Mouse (Mus musculus) lung, postnatal 14 days (tissue): ENCODE results near the gene Hist1h1c.
"Not testable (repeated sequence)": the region's sequence is repeated elsewhere in the genome, so short reads cannot be mapped to it uniquely, and the experiment has no call there.

Experiments used
- DNase-seq: peaks from one replicate; pipeline ENCODE4 v3.0.0; 2021

Gene Hist1h1c

DNA sequence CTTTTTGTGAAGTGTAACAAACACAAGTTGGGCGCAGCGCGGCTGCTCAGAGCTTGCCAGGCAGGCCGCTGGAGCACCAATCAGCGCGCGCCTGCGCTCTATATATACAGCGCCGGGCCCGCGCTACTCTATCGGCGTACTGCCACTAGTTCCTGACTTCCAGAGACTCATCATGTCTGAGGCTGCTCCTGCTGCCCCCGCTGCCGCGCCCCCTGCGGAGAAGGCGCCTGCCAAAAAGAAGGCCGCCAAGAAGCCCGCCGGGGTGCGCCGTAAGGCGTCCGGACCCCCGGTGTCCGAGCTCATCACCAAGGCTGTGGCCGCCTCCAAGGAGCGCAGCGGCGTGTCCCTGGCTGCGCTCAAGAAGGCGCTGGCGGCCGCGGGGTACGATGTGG is at the start of gene Hist1h1c:
Gene Hist1h1c (plus strand): TSS at position 132 of the 392 bp plus-strand sequence.
- DNase-seq, result peak; percentile 91

GRCm38 (mm10) chr13:23688956-23689355 is 49.7 kb upstream of the Hist1h1c start:
- DNase-seq, result no peak

DNA sequence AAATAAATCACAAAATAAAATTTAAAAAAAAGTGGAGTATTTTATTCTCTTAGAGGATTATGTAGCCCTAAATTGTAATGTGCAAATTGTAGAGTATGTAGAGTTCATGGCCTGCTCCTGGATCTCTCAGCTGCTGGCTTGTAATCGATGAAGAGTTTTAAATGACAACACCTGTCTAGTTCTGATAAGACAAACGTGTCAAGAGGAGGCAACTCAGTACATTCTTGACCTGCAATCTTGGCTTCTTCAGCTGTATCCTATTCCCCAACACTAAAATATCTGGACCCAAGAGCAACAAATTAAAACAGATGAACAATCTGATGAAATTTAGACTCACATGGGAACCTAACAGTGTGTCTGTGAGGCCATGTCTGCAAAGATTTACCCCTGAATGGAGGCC is 49.1 kb upstream of the Hist1h1c start:
- DNase-seq, result no peak

GRCm38 (mm10) chr13:23693856-23694440 is 44.7 kb upstream of the Hist1h1c start:
- no peak for DNase-seq

- no peak for DNase-seq
Measured at GRCm38 (mm10) chr13:23694956-23695355, 43.7 kb upstream of the Hist1h1c start.

DNA sequence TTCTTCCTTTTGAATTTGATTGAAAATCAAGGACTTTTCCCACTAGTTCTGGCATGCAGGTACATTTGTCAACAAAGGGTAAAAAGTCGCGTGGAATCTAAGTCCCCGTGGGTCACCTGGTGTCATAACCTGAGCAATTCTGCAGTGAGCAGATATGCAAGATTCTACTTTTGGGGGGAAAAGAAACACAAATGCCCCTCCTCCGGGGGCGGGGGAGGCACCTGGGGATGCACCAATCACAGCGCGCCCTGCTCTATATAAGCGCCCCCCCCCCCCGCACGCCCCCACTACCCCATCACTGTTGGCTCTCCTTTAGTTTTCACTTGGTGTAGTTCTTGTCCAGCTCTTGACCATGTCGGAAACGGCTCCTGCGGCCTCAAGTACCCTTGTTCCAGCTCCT is 43.1 kb upstream of the Hist1h1c start, which contains the start of gene Hist1h1t:
Gene Hist1h1t (plus strand): TSS at position 301 of the 400 bp plus-strand sequence.
- no peak for DNase-seq

DNA sequence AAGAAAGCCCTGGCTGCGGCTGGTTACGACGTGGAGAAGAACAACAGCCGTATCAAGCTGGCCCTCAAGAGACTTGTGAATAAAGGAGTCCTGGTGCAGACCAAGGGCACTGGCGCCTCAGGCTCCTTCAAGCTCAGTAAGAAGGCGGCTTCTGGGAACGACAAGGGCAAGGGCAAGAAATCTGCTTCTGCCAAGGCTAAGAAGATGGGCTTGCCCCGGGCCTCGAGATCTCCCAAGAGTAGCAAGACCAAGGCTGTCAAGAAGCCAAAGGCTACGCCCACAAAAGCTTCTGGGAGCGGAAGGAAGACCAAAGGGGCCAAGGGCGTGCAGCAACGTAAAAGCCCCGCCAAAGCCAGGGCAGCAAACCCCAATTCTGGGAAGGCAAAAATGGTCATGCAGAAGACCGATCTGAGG is 42.5 kb upstream of the Hist1h1c start:
- no peak for DNase-seq

DNA sequence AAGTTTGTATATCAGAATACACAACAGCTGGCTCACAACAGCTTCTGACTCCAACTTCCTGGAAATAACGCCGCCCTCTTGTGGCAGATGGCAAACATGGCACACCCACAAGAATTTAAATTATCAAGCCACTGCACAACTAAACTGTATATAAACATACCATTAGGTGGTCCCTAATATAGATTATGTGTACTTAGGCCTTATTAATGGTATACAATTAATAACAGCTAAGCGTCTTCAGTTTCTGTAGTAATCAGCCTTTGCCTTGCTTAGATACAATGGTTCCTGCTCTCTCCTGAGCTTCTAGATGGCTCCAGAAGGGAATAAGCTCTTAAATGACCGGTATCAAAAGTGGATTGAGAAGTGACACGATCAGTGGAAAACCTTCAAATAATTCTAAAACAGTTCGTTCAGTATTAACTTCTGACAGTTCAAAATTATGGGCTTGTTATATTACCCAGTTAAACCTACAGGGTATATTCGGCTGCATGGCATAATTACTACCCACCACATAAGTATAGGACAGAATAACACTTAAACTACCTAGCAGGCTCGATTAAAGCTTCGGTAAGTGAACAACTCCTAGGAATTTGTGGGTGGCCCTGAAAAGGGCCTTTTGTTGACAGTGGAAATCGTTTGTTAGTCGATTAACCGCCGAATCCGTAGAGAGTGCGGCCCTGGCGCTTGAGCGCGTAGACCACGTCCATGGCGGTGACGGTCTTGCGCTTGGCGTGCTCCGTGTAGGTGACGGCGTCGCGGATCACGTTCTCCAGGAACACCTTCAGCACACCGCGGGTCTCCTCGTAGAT is 40.9 kb upstream of the Hist1h1c start:
- peak; percentile 66 for DNase-seq

DNA sequence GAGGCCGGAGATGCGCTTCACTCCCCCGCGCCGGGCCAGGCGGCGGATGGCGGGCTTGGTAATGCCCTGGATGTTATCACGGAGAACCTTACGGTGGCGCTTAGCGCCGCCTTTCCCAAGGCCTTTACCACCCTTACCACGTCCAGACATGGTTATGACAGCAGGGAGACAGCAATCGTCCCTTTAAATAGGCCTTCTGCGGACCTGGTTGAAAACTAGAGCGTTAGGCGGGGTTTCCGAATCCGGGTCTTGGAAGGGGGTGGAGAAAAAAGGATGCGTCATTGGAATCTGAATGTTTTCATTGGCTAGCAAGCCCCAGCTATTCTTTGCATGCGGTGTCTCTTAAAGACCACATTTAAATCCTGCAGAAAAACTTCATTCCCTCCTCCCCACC is 40.3 kb upstream of the Hist1h1c start, which contains the start of gene Hist1h4c:
Gene Hist1h4c (minus strand): TSS at position 155 of the 394 bp plus-strand sequence.
- peak; percentile 100 for DNase-seq

DNA sequence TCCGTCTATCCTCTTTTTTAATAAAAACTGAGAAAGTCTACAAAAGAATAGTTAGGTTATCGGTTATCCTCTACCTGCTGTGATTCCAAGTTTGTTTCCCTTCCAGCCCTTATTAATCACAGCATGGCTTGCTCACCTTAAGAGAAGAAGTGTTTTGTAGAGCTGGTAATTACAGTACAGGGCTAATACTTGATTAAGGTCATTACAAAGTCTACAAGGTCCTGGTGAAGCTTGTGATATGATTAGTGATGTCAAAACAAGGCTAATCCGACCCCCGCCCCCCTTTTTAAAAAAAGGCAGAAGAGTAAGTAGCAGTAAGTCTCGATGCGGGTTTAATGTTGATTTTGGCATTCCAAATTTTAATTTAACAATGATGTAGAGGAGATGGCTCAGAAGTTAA is 39.6 kb upstream of the Hist1h1c start:
- DNase-seq, result no peak

GRCm38 (mm10) chr13:23699767-23700166 is 38.8 kb upstream of the Hist1h1c start:
- DNase-seq, result no peak

DNA sequence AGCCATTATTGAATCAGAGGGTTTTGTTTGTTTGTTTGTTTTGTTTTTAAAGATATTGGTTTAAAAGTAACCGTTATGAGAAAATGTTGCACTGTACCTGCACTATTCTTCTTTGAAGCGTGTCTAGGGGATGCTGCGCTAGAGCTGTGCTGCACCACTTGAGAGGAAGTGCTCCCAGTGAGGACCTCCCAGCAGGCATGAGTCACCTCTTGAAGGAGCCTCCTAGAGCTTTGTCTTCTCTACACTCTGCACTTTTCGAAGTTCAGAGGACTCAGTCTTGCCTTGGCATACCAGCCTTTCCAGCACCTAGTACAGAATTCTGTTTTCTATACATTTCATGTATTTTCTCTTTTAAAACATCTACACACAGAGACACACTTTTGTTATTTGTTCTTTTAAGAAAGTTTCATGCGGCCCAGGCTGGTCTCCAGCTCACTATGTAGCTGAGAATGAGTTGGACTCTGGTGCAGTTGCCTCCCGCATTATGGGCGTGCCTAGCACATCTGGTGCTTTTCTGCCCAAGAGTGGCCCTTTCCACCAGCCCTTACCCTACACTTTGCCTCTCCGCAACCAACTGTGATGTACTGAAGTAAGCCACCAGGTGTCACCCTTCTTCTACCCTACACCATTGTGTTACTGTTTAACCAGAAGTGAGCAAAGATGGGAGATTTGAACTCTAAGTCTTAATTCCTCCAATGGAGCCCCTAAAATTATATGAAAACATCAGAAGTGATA is 37.7 kb upstream of the Hist1h1c start:
- DNase-seq, result peak; percentile 76

DNA sequence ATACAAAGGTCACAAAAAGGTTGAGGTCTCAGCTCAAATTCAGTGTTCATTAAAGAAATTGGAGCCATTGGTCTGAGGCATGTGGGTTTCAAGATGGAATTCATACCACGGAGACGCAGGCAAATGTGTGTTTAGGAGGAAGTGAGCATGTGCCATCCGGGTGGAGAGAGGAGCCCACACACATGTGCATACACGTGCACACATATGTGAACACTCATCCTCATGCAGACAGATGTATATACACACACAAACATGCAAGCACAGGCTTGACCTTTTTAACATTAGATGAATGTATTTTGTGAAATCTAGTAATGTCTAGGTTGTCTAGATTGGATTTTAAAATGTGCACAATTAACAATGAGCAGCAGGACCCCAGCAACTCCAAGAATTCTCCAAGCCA is 36.4 kb upstream of the Hist1h1c start:
- DNase-seq, result no peak

GRCm38 (mm10) chr13:23702801-23703200 is 35.8 kb upstream of the Hist1h1c start:
- not testable (repeated sequence) for DNase-seq

DNA sequence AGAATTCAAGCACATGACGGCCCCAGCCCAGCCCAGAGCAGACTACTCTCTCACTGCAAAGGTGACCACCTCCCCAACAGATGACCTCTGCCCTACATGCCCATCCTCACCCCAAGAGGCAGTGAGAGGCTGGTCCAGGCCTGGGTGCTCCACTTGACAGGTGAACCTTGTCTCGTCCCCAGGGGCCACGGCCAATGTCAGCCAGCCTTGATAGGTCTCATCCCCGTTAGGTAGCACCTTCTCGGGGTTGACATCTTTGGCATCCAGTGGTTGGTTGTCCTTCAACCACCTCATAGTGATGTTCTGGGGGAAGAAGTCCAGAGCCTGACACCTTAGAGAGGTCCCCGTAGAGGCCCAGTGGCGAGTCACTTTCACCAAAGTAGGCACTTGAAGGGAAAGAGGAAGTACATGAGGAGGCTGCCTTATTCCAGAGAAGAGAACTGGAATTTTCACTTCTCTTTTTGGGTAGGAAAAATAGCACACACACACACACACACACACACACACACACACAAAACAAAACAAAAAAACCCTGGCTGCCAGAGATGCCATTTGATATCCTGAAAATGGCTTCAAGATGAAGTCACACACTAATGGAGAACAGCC is 32.8 kb upstream of the Hist1h1c start:
- DNase-seq, result no peak

- DNase-seq, result no peak
Measured at GRCm38 (mm10) chr13:23706771-23707170, 31.8 kb upstream of the Hist1h1c start.

GRCm38 (mm10) chr13:23708041-23708440 is 30.6 kb upstream of the Hist1h1c start:
- no peak for DNase-seq

- DNase-seq, result no peak
Measured at GRCm38 (mm10) chr13:23708654-23709053, 30.0 kb upstream of the Hist1h1c start.

DNA sequence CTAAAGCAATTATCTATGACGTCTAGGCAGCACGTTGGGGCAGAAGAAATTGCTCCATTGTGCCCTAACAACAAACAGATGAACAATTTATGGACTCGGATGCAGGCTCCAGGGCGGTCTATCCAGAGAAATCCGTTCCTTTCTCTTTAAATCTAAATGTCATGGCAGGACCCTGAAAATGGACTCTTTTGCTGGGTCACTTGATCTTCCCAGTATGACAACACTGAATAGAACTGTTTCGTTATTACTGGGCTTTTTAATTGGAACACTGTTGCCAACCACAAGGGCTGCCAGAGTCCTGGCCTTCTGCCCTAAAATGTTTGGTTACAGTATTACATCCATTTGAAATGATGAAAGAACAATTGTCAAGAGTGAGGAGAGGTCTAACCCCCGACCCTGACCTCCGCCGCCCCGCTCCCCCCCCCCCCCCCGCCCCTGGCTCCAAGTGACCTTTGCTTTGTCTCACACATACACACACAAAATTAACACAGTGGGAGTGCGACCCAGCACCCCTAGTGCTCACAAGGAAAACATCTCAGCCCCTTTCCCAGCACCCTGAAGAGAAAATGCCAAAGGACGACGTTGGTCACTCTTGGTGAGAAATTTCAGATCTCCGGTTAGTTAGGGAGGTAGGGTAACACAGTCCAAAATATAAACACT is 28.8 kb upstream of the Hist1h1c start:
- DNase-seq, result no peak

DNA sequence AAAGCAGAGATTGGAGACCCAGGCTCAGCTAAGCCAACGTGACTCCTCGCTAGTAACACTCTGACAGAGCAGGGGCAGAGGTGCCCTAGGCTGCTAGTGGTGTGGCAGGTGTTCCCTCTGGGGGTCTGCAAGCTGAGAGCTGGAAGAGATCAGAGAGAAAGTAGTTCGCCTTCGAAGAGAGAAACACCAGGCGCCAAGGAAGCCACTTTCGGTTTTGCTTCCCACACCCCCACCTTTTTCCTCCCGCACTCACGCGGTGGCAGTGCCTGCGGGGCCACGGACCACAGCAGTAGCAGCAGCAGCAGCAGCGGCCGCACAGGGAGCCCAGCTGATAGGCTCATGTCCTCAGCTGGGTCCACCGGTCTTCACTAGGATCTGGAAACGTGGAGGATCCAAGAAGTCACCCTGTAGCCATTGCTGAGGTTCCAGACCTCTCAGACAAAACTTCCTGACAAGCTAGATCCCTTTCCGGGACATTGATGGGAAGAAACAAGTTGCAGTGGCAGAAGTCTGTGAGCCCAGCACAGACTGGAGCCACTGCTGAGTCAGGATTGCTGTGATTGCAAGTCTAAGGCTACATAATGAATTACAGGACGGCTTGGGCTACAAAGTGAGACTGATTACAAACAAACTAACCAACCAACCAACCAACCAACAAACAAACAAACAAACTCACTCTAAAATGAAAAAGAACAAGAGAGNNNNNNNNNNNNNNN is 28.1 kb upstream of the Hist1h1c start, which contains the start of gene Hfe:
Gene Hfe (minus strand): TSS at position 481 of the 716 bp plus-strand sequence.
- DNase-seq, result peak; percentile 58

DNA sequence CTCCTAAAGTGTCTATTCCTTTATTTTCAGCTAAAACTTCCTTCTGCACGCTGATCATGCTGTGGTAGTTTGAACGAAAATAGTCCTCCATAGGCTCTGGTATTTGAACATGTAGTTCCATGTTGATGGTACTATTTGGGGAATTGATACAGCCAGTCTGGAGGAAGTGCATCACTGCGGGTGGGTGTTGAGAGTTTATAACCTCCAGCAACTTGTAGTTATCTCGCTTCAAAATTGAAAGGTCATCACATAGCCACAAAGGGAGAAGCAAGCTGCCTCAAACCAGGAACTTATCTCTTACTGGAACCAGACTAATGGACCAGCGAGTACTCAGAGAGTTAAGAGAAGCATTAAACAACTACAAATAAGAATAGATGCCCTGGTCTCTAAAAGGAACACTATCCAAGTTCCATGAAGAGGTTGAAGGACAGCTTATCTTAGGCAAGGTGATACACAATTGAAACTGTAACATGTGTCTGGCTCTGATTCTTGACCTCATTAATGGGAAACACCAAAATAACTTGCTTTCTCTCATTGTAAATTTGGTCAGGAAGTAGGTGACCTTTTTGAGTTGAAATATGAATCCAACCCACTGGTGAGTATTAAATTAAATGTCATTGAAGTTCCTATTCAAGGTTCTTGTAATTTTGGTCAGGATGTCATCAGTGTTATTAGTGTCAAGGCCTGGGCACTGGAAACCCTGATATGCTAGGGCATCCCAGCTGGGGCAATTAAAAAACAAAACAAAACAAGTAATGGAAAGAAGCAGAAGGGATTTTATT is 22.2 kb upstream of the Hist1h1c start:
- DNase-seq, result no peak
